Mouse (Mus musculus): Measurements from ENCODE around the gene Parvb. TPM values are rescaled to one million over a fixed set of nuclear protein-coding genes. Genes with fewer than 3 reads are reported as not detected.
"Not testable (repeated sequence)": the region's sequence is repeated elsewhere in the genome, so short reads cannot be mapped to it uniquely, and the experiment has no call there.

Gene Parvb
- polyA plus RNA-seq, 1 experiment from 2014 or later: 6.2 TPM

DNA sequence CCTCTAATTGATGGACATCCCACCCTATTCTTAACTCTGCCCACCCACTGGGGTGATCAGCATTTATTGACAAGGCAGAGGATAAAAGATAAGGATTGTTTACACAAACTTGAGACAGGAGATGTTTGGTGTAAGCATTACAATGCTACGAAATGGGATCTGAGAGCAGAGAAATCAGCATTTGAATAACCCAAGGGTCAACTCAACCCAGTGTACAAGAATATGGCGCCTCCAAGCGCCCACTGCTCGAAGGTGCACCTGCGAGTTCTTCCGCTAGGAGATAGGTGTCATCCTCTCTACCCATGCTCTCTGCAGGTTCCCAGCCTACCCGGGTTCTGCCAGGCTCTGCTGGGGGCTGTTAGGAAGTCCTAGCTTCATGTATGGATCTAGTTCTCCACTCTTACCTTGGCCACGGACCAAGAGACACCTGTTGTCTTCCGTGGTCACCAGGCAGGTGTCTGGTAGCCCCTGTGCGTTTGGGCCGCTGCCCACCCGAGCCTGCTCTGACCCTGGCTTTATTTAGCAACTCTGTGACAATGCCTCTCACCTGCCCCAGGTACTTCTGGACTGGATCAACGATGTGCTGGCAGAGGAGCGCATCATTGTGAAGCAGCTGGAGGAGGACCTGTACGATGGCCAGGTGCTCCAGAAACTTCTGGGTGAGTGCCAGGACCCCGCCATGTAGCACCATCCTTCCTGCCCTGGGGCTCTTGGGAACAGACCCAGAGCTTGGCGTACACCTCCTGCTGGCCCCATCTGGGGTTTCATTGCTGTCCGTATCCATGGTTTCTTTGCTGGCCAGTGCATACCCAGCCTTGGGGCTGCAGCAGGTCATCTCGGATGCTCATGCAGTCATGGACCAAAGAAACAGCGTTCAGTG is 50.6 kb downstream of the Parvb start:
- no peak overlapping the region for H3K9ac ChIP-seq (replicated peaks)
- no peak for ATAC-seq
- H3K4me1 ChIP-seq (replicated peaks): peaks cover 13% of the 10 kb centered on the region
- no peaks in the 10 kb centered on the region for H3K36me3 ChIP-seq
- no peak overlapping the region for H3K4me3 ChIP-seq (replicated peaks)
- H3K9me3 ChIP-seq: no peaks in the 10 kb centered on the region
- no peak overlapping the region for H3K4me2 ChIP-seq (replicated peaks)
- H3K27me3 ChIP-seq: no peaks in the 10 kb centered on the region; the same call in 1 of the 2 replicates
- 78% methylated on average over 20 of the region's 20 CpGs for whole genome bisulfite sequencing
- H3K27ac ChIP-seq: no peak overlapping the region

DNA sequence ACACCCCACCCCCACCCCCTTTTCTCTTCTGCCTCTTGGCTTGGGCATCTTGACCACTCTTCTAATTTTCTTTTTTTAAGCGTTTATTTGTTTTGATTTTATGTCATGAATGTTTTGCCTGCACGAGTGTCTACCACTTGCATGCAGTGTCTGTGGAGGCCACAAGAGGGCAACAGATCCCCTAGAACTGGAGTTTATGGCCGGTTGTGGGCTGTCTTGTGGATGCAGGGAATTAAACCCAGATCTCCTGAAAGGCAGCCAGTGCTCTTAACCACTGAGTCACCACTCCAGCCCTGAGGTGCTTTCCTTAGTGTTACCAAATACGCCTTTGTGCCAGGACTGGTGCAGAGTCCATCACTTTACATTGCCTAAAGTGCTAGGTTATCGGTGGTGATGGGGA is 52.2 kb downstream of the Parvb start:
- H3K27ac ChIP-seq: no peak overlapping the region
- H3K9ac ChIP-seq (replicated peaks): no peak overlapping the region
- WGBS: 60% methylated on average over 5 of the region's 5 CpGs
- no peak overlapping the region for H3K4me3 ChIP-seq (replicated peaks)
- H3K4me2 ChIP-seq (replicated peaks): no peak overlapping the region
- H3K27me3 ChIP-seq: no peaks in the 10 kb centered on the region; the same call in 1 of the 2 replicates
- no peak for ATAC-seq
- H3K9me3 ChIP-seq: no peaks in the 10 kb centered on the region
- H3K36me3 ChIP-seq: no peaks in the 10 kb centered on the region
- H3K4me1 ChIP-seq (replicated peaks): peaks cover 7% of the 10 kb centered on the region

DNA sequence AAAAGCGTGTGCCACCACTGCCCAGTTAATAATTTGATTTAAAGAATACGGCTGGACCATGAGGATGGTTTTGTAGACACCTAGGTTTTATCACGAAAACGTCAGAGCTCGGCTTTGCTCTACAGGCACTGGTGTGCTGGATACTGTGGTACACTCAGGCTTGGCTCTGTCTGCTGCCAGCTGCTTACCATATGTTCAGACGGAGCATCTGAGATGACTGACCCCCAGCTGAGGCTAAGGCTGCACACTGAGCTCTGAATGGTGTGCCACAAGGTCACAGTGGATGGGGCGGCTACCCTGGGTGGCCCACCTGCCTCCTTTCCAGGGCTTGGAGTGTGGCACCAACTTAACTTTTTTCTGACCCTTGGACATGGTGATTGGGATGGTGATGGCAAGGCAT is 53.6 kb downstream of the Parvb start:
- H3K4me3 ChIP-seq (replicated peaks): no peak overlapping the region
- no peak for ATAC-seq
- 84% methylated on average over 7 of the region's 7 CpGs for WGBS
- no peak overlapping the region for H3K4me2 ChIP-seq (replicated peaks)
- peaks cover 4% of the 10 kb centered on the region for H3K27me3 ChIP-seq
- no peak overlapping the region for H3K9ac ChIP-seq (replicated peaks)
- H3K4me1 ChIP-seq (replicated peaks): peaks cover 6% of the 10 kb centered on the region; the same call in 1 of the 2 replicates
- H3K27ac ChIP-seq: no peak overlapping the region
- H3K9me3 ChIP-seq: no peaks in the 10 kb centered on the region
- no peaks in the 10 kb centered on the region for H3K36me3 ChIP-seq

DNA sequence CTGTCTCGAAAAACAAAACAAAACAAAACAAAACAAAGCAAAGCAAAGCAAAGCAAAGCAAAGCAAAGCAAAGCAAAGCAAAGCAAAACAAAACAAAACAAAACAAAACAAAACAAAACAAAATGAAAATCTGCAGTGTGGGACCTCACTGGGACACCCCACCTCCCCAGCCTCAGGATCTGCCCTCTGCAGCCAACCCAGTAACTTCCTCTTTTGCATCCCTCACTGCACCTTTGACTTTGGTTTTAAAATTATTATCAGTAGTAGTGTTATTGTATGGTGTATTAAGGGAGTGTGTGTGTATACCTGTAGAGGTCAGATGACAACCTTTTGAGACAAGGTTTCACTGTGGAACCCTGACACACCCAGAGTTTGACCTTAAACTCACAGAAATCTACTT is 57.1 kb downstream of the Parvb start:
- not testable (repeated sequence) for H3K36me3 ChIP-seq; H3K4me3 ChIP-seq (replicated peaks); H3K9ac ChIP-seq (replicated peaks); H3K4me2 ChIP-seq (replicated peaks); H3K27ac ChIP-seq; H3K9me3 ChIP-seq; ATAC-seq
- H3K4me1 ChIP-seq (replicated peaks): peaks cover 13% of the 10 kb centered on the region
- peaks cover 13% of the 10 kb centered on the region; the same call in 1 of the 2 replicates for H3K27me3 ChIP-seq
- 100% methylated on average over 1 of the region's 1 CpGs for WGBS

DNA sequence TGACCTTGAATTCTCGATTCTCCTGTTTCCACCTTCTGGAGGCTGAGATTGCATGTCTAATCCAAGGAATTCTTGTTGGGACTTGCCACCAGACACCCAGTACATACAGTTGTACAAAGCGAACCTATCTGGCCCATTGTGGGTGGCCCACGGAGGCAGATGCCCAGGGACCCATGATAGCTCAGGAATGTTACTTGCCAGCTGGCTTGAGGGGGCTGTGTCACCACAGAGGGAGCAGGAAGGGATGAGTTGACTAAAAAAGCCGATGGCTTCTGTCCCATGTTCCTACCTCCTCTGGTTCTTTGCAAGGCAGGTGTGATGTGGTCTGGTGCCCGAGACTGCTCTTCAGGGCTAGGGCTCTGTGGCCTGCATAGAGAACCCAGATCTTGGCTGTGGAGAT is 59.3 kb downstream of the Parvb start:
- Histone ChIP-seq H3K4me1 (replicated peaks) (peaks cover 14% of the 10 kb centered on the region), H3K9me3 (no peaks in the 10 kb centered on the region), H3K4me2 (replicated peaks) (no peak overlapping the region), H3K36me3 (no peaks in the 10 kb centered on the region), H3K27ac (no peak overlapping the region), H3K4me3 (replicated peaks) (no peak overlapping the region), H3K27me3 (peaks cover 18% of the 10 kb centered on the region), H3K9ac (replicated peaks) (no peak overlapping the region)
- WGBS: 95% methylated on average over 5 of the region's 5 CpGs
- no peak for ATAC-seq

DNA sequence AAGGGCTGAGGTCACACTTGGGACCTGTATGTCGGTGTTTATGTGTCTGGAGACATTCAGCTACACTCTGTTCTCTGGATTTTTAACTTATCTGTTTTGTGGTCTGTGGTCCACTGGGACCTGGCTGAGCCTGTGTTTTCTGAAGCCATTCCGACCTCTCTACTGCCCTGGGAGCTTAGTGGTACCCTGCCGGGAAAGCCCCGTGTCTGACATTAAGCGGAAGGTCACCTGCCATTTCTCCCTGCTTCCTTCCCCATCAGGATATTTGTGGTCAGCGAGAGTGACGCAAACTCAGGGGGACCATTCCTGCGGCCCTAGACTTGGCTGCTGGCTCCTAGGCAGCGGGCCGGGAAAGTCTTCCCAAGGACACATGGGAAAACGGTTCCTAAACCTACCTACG is 61.7 kb downstream of the Parvb start:
- no peak overlapping the region for H3K4me2 ChIP-seq (replicated peaks)
- H3K9ac ChIP-seq (replicated peaks): no peak overlapping the region
- no peaks in the 10 kb centered on the region for H3K36me3 ChIP-seq
- H3K27me3 ChIP-seq: peaks cover 30% of the 10 kb centered on the region
- no peaks in the 10 kb centered on the region for H3K9me3 ChIP-seq
- peaks cover 26% of the 10 kb centered on the region for H3K4me1 ChIP-seq (replicated peaks)
- ATAC-seq: no peak
- no peak overlapping the region for H3K27ac ChIP-seq
- H3K4me3 ChIP-seq (replicated peaks): no peak overlapping the region
- 74% methylated on average over 12 of the region's 12 CpGs for WGBS

DNA sequence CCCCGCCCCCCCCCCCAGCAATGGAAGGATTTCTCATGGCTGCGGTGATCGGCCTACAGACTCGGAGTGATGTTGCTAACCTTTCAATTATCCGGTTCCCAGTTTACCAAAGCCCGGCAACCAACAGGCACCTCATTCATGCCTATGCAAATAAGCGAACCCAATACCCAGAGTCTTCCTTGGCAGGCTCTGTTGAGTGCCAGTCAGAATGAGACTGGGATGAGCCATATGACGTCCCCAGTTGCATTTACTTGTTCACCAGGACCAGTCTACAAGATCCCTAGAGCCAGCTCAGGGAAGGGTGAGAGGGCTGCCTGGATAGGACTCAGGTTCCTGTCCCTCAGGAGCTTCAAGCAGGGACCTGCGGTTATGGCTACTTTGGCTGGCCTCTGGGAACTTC is 62.5 kb downstream of the Parvb start:
- Histone ChIP-seq H3K9me3 (no peaks in the 10 kb centered on the region), H3K4me1 (replicated peaks) (peaks cover 34% of the 10 kb centered on the region), H3K36me3 (no peaks in the 10 kb centered on the region), H3K27me3 (peaks cover 30% of the 10 kb centered on the region), H3K4me2 (replicated peaks) (no peak overlapping the region), H3K9ac (replicated peaks) (no peak overlapping the region), H3K27ac (no peak overlapping the region), H3K4me3 (replicated peaks) (no peak overlapping the region)
- WGBS: 61% methylated on average over 9 of the region's 9 CpGs
- no peak for ATAC-seq

DNA sequence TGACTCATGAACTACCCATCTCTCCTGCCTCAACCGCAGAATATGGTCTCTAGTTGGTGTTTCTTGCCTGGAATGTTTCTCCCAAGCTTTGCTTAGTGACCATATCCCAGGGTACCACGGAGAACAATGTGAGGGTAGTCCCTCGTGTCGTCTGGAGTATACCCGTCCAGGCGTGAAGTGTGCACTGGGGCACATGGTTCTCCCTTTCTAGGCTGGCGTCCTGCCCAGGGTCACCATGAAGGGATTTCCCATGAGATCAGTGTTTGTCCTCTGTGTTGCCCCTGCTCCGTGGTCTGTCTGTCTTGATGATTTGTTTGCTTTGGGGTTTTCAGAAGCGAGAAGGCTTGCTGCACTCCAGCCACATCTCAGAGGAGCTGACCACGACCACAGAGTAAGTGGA is 63.4 kb downstream of the Parvb start:
- H3K27me3 ChIP-seq: peaks cover 28% of the 10 kb centered on the region
- no peak for ATAC-seq
- 78% methylated on average over 10 of the region's 10 CpGs for WGBS
- peaks cover 43% of the 10 kb centered on the region for H3K4me1 ChIP-seq (replicated peaks)
- H3K9ac ChIP-seq (replicated peaks): no peak overlapping the region
- H3K36me3 ChIP-seq: no peaks in the 10 kb centered on the region
- no peaks in the 10 kb centered on the region for H3K9me3 ChIP-seq
- no peak overlapping the region for H3K4me2 ChIP-seq (replicated peaks)
- H3K4me3 ChIP-seq (replicated peaks): no peak overlapping the region
- H3K27ac ChIP-seq: no peak overlapping the region

DNA sequence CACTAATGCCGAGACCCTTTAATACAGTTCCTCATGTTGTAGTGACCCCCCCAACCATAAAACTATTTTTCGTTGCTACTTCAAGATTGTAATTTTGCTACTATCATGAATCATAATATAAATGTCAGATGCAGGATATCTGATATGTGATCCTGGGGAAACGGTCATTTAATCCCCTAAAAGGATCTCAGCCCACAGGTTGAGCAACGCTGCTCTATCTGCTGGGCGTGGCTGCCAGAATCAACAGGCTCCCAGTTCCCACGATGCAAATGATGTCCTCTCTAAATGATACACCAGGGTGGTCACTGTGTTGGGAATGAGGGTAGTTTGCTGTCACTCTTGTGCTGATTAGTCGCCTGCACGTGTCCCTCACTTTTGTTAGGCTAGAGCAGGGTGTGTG is 65.6 kb downstream of the Parvb start:
- Histone ChIP-seq H3K4me3 (replicated peaks) (no peak overlapping the region), H3K4me1 (replicated peaks) (peaks cover 65% of the 10 kb centered on the region), H3K9me3 (no peaks in the 10 kb centered on the region), H3K36me3 (no peaks in the 10 kb centered on the region), H3K27ac (no peak overlapping the region), H3K4me2 (replicated peaks) (no peak overlapping the region), H3K9ac (replicated peaks) (no peak overlapping the region), H3K27me3 (peaks cover 17% of the 10 kb centered on the region; the same call in 1 of the 2 replicates)
- 62% methylated on average over 8 of the region's 8 CpGs for WGBS
- ATAC-seq: no peak

DNA sequence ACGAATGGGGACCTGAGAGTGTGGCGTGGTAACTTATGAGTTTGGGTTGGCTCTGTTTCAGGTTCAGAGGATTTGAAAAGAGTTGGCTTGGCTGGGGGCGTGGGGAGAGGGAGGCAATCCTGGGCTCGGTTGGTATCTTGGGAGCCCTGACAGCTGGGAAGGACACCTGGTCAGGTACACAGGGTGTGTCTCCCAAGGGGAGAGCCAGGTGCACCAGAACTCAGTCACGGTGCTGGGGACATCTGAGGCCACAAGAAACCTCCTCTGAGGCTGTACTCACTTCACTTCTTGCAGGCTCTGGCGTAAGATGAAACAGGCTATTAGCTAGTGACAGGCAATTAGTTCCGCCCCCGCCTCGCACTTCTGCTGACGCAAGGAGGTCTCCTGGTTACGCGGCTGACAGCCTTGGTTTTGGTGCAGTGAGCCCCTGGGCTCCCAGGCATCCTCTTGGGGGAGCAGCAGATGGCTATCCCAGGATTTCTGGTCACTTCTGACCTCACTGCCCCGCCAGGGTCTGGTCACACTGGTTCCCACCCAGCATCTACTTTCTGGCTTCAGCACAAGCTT is 67.0 kb downstream of the Parvb start:
- Histone ChIP-seq H3K4me3 (replicated peaks) (no peak overlapping the region), H3K36me3 (no peaks in the 10 kb centered on the region), H3K27ac (peak overlapping the region; percentile 81), H3K9me3 (no peaks in the 10 kb centered on the region), H3K9ac (replicated peaks) (no peak overlapping the region), H3K27me3 (peaks cover 23% of the 10 kb centered on the region), H3K4me1 (replicated peaks) (peaks cover 72% of the 10 kb centered on the region), H3K4me2 (replicated peaks) (peak overlapping the region; percentile 42)
- 12% methylated on average over 13 of the region's 13 CpGs for WGBS
- ATAC-seq: peak; percentile 15

DNA sequence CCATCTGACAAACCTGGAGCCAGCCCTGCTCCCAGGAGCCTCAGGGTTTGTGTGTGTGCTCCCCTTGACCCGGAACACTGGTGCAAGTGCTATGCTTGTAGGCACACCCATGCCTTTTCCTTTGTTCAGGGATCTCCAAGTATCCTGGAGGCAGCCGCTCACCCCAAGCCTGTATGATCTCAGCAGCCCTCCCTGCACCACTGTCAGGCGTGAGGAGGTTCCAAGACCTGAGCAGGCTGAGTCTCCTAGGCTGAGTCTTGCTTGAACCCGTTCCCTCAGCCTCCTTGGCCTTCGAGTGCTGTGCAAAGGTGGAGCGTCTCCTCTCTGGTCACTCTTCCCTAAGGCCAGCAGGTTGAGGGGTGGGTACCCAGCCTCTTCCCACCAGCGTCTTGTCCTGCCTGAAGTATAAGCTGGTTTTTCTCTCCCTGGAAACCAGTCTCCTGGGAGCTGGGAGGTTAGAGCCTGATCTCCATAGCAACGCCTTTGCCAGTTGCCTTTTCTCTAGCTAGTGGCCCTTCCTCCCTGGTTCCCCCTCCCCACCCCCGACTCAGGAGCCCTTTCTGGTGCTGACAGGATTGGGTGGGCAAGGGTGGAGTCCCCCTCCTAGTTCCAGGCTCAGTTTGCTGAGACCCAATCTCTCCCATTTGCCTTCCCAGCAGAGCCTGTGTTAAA is 68.0 kb downstream of the Parvb start:
- H3K4me3 ChIP-seq (replicated peaks): no peak overlapping the region
- WGBS: 7% methylated on average over 9 of the region's 9 CpGs
- H3K27ac ChIP-seq: peak overlapping the region; percentile 81
- H3K27me3 ChIP-seq: peaks cover 19% of the 10 kb centered on the region
- peak; percentile 62 for ATAC-seq
- no peaks in the 10 kb centered on the region for H3K36me3 ChIP-seq
- no peaks in the 10 kb centered on the region for H3K9me3 ChIP-seq
- H3K4me1 ChIP-seq (replicated peaks): peaks cover 80% of the 10 kb centered on the region
- 0 out of 2 replicates have a peak overlapping the region, but pooled peaks have one; percentile 15 for H3K9ac ChIP-seq (replicated peaks)
- peak overlapping the region; percentile 42 for H3K4me2 ChIP-seq (replicated peaks)

DNA sequence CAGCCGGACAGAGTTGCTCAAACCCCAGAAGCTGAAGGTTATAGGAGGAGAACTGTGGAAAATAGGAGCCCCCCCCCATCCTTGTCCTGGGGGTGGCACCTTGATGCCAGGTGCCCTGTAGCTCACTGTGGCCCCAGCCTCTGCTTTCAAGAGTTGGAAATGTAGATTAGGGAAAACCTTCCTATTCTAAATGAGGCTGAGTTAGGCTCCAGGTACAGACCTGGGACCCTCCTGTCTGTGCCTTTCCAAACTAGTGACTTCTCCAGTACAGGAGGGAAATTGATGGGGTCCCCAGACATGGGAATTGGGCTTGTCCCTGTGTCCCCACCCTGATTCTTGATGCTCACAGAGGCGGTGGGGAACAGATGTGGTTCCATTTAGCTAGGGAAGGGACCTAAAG is 68.7 kb downstream of the Parvb start:
- Histone ChIP-seq H3K4me2 (replicated peaks) (0 out of 2 replicates have a peak overlapping the region, but pooled peaks have one; percentile 42), H3K9me3 (no peaks in the 10 kb centered on the region), H3K27ac (peak overlapping the region; percentile 81), H3K4me1 (replicated peaks) (peaks cover 88% of the 10 kb centered on the region), H3K9ac (replicated peaks) (no peak overlapping the region), H3K27me3 (peaks cover 18% of the 10 kb centered on the region), H3K4me3 (replicated peaks) (no peak overlapping the region), H3K36me3 (no peaks in the 10 kb centered on the region)
- ATAC-seq: no peak
- 16% methylated on average over 2 of the region's 2 CpGs for WGBS
